Mouse (Mus musculus): ENCODE results near the gene Carmil3. TPM values are rescaled to one million over a fixed set of nuclear protein-coding genes. Genes with fewer than 3 reads are reported as not detected.
A peak's percentile ranks its signal among the peaks of the same experiment; 100 is the strongest.

The Carmil3 gene
- polyA plus RNA-seq, 1 experiment from 2014 or later = 3.3 TPM

DNA sequence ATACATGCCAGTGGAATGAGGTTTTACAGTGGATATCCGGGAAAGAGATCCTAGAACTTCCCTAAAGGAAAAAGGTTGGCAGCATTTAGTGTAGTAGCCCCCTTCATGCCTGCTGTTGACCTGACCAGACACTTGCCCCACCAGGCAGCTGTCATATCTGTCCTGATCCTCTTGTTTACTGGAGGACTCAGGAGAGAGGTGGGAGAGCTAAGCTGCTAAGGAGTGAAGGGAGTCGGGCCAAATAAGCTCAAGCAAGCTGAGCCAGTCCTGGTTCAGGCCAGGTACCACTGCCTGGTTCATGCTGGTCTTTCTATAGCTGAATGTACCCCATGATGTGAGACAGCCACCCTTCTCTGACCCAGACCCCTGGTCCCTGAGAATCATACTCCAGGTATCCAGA lies 36.2 kb downstream of the Carmil3 start:
- Histone ChIP-seq H3K27ac (no peak overlapping the region), H3K27me3 (ENCODE audit: insufficient read depth, poor library complexity, severe bottlenecking) (peaks cover 63% of the 10 kb centered on the region), H3K4me1 (peaks cover 12% of the 10 kb centered on the region), H3K4me3 (no peak overlapping the region), H3K9me3 (no peaks in the 10 kb centered on the region), H3K36me3 (no peaks in the 10 kb centered on the region)
- WGBS = 60% methylated on average over 2 of the region's 2 CpGs
- DNase-seq (ENCODE audit: low spot score) = no peak

DNA sequence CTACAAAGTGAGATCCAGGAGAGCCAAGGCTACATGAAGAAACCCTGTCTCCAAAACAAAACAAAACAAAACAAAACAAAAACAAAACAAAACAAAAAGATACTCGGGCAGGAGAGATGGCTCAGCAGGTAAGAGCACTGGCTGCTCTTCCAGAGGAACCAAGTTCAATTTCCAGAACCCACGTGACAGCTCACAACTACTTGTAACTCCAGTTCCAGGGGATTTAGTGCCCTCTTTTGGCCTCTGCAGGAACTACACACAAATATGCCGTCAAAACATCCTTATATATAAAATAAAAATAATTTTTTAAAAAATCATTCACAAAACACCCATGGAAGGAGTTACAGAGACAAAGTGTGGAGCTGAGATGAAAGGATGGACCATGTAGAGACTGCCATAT lies 37.5 kb downstream of the Carmil3 start:
- no peaks in the 10 kb centered on the region for H3K9me3 ChIP-seq
- peaks cover 12% of the 10 kb centered on the region for H3K4me1 ChIP-seq
- 15% methylated on average over 3 of the region's 3 CpGs for WGBS
- H3K27ac ChIP-seq = no peak overlapping the region
- H3K36me3 ChIP-seq = no peaks in the 10 kb centered on the region
- H3K27me3 ChIP-seq (ENCODE audit: insufficient read depth, poor library complexity, severe bottlenecking) = peaks cover 51% of the 10 kb centered on the region
- DNase-seq (ENCODE audit: low spot score) = no peak
- H3K4me3 ChIP-seq = no peak overlapping the region

DNA sequence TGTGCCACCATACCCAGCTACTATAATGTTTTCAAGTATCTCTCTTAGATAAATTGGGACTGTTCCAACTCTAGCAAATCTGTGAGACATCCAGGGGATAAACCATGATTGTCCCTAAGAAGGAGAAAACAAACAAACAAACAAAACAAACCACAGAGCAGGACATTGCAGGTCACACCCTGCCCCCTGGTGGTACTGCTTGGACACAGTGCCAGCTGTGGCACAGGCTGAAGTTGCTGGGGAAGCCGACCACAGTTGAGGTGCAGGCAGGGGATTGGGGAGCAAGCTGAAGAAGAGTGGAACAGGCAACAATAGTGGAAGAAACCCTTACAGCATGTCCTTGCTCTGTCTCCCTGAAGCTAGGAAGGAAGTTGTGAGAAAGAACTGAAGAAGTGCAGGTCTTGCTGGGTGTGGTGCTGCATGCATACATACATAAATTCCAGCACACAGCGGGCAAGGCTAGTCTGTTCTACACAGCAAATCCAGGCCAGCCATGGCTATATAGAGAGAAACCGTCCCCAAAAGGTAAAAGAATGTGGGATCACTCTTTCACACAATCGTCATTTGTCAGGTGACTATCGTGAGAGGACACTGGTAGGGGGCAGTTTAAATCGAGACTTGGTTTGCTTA lies 45.8 kb downstream of the Carmil3 start:
- no peak for DNase-seq (ENCODE audit: low spot score)
- no peaks in the 10 kb centered on the region for H3K36me3 ChIP-seq
- no peaks in the 10 kb centered on the region for H3K27me3 ChIP-seq (ENCODE audit: insufficient read depth, poor library complexity, severe bottlenecking)
- peaks cover 18% of the 10 kb centered on the region for H3K4me1 ChIP-seq
- no peak overlapping the region for H3K27ac ChIP-seq
- 41% methylated on average over 6 of the region's 6 CpGs for WGBS
- no peaks in the 10 kb centered on the region for H3K9me3 ChIP-seq
- H3K4me3 ChIP-seq = no peak overlapping the region

DNA sequence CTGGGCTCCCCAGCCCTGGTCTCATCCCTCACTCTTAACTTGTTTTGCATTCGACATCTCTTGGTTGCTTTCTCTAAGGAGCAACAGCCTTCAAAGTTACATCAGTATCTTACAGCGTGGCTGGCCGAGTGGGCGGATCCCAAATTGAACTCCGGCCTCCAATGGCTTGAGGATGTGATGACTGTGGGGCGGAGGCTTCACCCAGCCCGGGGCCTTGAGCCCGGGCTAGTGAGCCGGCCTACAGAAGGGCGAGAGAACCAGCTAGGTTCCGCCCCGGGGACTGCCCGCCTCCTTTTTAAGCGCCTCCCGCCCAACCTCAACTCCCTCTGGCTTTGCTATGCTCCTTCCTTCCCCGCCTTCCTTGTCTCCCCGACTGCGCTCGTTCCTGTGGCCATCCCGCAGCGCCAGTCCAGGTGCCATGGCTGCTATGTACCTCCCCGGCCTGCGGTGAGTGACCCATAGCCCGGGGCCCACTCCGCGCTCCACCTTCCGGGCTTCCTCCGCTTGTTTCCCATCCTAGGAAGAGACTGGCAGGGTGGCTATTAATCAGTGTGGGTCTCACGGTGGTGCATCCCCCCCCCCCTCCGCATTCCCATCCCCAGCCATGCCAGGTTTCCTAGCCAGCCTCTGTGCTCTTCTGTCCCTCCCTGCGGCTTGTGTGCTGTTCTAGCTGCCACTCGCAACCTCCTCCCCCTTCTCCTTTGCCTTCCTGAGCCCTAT lies 49.8 kb downstream of the Carmil3 start, which contains the start of gene Pck2:
Pck2 (plus strand) TSS at position 200 of the 720 bp plus-strand sequence.
- H3K4me3 ChIP-seq = peak within 1 kb of the TSS; percentile 75
- peaks cover 27% of the 10 kb centered on the region for H3K36me3 ChIP-seq
- H3K9me3 ChIP-seq = no peaks in the 10 kb centered on the region
- H3K27me3 ChIP-seq (ENCODE audit: insufficient read depth, poor library complexity, severe bottlenecking) = no peaks in the 10 kb centered on the region
- H3K27ac ChIP-seq = peak within 1 kb of the TSS; percentile 92
- under 1% methylated on average over 32 of the region's 32 CpGs for WGBS
- peaks cover 24% of the 10 kb centered on the region for H3K4me1 ChIP-seq
- DNase-seq (ENCODE audit: low spot score) = peak; percentile 96

DNA sequence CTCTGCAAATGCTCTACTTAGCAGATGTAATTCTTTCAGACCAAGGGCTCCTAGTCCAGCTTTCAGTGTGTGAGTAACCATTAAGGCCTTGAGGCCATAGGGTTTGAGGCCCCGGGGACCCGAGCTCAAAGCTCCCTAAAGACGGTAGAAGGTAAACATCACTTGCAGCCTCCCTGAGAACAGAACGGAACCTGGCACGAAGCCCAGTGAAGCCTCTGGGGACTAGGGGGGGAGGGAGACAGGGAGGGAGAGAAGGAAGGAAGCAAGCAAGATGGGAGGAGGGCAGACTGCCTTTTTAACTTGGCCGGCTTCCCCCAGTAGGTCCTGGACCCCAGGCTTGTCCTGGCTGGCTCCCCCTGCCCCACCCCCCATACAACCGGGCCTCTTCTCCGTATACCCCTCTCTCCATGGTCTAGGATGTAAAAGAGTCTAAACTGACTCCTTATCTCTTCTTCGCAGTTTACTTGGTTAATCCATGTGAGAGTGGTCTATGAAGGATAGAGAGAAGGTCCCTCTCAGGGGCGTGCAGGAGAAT lies 50.4 kb downstream of the Carmil3 start:
- peaks cover 31% of the 10 kb centered on the region for H3K36me3 ChIP-seq
- H3K9me3 ChIP-seq = no peaks in the 10 kb centered on the region
- DNase-seq (ENCODE audit: low spot score) = peak; percentile 86
- H3K4me3 ChIP-seq = peak overlapping the region; percentile 75
- H3K27ac ChIP-seq = peak overlapping the region; percentile 92
- no peaks in the 10 kb centered on the region for H3K27me3 ChIP-seq (ENCODE audit: insufficient read depth, poor library complexity, severe bottlenecking)
- peaks cover 24% of the 10 kb centered on the region for H3K4me1 ChIP-seq
- WGBS = 4% methylated on average over 10 of the region's 10 CpGs

DNA sequence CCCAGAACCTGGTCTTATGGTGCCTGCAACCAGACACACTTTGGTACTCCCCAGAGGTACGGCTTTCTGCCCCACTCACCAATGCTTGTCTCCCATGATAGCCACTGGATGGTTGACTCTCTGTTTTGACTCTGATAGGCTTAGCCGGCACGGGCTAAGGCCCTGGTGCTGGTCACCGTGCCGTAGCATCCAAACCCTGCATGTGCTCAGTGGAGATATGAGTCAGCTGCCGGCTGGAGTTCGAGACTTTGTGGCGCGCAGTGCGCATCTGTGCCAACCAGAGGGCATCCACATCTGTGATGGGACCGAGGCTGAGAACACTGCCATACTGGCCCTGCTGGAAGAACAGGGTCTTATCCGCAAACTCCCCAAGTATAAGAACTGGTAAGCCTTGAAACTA lies 51.8 kb downstream of the Carmil3 start:
- Histone ChIP-seq H3K4me1 (peaks cover 24% of the 10 kb centered on the region), H3K27me3 (ENCODE audit: insufficient read depth, poor library complexity, severe bottlenecking) (no peaks in the 10 kb centered on the region), H3K36me3 (peaks cover 45% of the 10 kb centered on the region), H3K27ac (no peak overlapping the region), H3K4me3 (no peak overlapping the region), H3K9me3 (no peaks in the 10 kb centered on the region)
- WGBS = 91% methylated on average over 12 of the region's 12 CpGs
- DNase-seq (ENCODE audit: low spot score) = no peak

DNA sequence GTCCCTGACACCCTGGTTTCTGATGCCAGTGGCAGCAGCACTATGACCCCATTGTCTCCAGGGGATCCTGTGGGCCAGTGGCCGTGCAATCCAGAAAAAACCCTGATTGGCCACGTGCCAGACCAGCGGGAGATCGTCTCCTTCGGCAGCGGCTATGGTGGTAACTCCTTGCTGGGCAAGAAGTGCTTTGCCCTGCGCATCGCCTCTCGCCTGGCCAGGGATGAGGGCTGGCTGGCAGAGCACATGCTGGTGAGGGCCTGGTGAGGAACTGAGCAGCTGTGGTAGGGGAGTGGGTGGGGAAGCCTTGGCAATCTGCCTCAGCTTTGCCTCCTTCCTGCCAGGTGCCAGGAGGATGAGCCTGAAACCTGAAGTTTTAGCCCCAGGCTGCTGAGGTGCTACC lies 53.9 kb downstream of the Carmil3 start:
- no peaks in the 10 kb centered on the region for H3K27me3 ChIP-seq (ENCODE audit: insufficient read depth, poor library complexity, severe bottlenecking)
- no peak overlapping the region for H3K27ac ChIP-seq
- H3K9me3 ChIP-seq = no peaks in the 10 kb centered on the region
- H3K36me3 ChIP-seq = peaks cover 66% of the 10 kb centered on the region
- H3K4me3 ChIP-seq = no peak overlapping the region
- WGBS = 83% methylated on average over 9 of the region's 9 CpGs
- peaks cover 24% of the 10 kb centered on the region for H3K4me1 ChIP-seq
- no peak for DNase-seq (ENCODE audit: low spot score)

DNA sequence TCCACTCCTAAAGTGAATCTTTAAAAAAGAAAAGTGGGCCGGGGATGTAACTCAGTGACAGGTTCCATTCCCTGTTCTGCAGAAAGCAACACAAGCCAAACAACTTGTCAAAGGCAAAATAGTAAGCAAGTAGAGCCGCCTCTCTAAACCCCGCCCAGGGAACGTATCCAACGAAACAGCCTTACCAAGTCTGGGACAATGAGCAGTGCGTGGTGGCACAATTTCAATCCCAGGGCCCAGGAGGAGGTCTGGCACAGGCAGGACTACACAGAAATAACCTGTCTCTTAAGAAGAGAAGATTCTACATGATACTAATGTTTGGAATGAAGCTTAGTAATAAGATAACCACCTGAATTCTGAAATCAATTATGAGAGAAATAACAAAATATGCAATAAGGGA lies 59.7 kb downstream of the Carmil3 start:
- no peaks in the 10 kb centered on the region for H3K9me3 ChIP-seq
- H3K27me3 ChIP-seq (ENCODE audit: insufficient read depth, poor library complexity, severe bottlenecking) = no peaks in the 10 kb centered on the region
- H3K27ac ChIP-seq = no peak overlapping the region
- 86% methylated on average over 6 of the region's 6 CpGs for WGBS
- H3K4me1 ChIP-seq = no peaks in the 10 kb centered on the region
- DNase-seq (ENCODE audit: low spot score) = no peak
- H3K4me3 ChIP-seq = no peak overlapping the region
- H3K36me3 ChIP-seq = peaks cover 48% of the 10 kb centered on the region

DNA sequence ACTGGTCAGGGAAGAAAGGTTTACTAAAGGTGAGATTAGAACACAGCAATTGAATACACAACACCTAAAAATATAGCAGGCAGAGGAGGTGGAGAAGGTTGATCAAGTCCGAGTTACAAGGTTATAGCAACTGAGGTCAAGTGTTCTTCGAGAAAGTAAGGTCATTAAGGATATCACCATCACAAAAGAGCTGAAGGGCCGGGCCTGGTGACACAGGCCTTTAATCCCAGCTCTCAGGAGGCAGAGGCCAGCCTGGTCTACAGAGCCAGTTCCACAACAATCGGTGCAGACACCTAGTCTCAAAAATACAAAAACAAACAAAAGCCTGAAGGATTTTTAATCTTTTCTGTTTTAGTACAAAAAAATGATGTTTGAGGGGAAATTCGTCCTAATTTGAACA lies 60.9 kb downstream of the Carmil3 start:
- WGBS = 73% methylated on average over 5 of the region's 5 CpGs
- no peak overlapping the region for H3K4me3 ChIP-seq
- H3K4me1 ChIP-seq = no peaks in the 10 kb centered on the region
- no peak for DNase-seq (ENCODE audit: low spot score)
- peaks cover 38% of the 10 kb centered on the region for H3K36me3 ChIP-seq
- no peak overlapping the region for H3K27ac ChIP-seq
- H3K9me3 ChIP-seq = no peaks in the 10 kb centered on the region
- H3K27me3 ChIP-seq (ENCODE audit: insufficient read depth, poor library complexity, severe bottlenecking) = no peaks in the 10 kb centered on the region

DNA sequence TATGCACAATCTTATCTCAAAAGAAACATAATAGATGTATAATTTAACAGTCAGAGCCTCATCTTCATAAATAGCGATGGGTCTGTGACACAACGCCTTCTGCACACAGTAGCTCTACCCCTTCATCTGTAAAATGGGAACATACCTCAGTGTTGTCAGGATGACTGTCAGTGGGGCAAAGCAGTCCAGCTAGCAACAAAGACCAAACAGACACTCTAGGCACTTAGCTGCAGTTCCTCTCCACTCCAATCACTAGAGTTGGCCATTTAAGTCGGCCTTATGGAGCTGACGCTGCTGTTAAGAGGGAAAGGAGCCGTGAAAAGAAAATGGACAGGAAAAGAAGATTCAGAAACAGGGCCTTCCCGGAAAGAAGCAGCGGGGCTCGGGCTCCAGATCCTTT lies 61.3 kb downstream of the Carmil3 start:
- no peak overlapping the region for H3K4me3 ChIP-seq
- DNase-seq (ENCODE audit: low spot score) = no peak
- H3K36me3 ChIP-seq = peaks cover 34% of the 10 kb centered on the region
- no peaks in the 10 kb centered on the region for H3K9me3 ChIP-seq
- no peak overlapping the region for H3K27ac ChIP-seq
- 84% methylated on average over 8 of the region's 8 CpGs for WGBS
- 0 out of 2 replicates have a peak, but pooled peaks cover 2% of the 10 kb centered on the region for H3K4me1 ChIP-seq
- no peaks in the 10 kb centered on the region for H3K27me3 ChIP-seq (ENCODE audit: insufficient read depth, poor library complexity, severe bottlenecking)

DNA sequence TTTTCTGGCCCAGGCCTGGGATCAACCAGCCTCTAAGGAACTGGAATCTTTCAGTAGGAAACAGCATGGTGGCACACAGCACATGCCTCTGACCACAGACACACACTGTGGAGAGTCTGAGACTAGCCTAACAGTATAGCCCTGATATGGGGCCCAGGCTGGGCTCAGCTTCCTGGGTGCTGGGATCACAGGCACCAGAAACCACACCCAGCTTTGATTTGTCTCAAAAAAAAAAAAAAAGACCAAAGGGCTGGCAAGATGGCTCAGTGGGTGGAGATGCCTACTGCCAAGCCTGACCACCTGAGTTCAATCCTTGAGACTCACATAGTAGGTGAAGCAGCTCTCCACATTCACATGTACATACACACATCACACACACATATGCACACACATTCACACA lies 64.2 kb downstream of the Carmil3 start:
- H3K9me3 ChIP-seq = no peaks in the 10 kb centered on the region
- H3K27ac ChIP-seq = no peak overlapping the region
- 0 out of 2 replicates have a peak, but pooled peaks cover 5% of the 10 kb centered on the region for H3K4me1 ChIP-seq
- no peak overlapping the region for H3K4me3 ChIP-seq
- H3K36me3 ChIP-seq = peaks cover 6% of the 10 kb centered on the region
- H3K27me3 ChIP-seq (ENCODE audit: insufficient read depth, poor library complexity, severe bottlenecking) = no peaks in the 10 kb centered on the region
- no peak for DNase-seq (ENCODE audit: low spot score)

DNA sequence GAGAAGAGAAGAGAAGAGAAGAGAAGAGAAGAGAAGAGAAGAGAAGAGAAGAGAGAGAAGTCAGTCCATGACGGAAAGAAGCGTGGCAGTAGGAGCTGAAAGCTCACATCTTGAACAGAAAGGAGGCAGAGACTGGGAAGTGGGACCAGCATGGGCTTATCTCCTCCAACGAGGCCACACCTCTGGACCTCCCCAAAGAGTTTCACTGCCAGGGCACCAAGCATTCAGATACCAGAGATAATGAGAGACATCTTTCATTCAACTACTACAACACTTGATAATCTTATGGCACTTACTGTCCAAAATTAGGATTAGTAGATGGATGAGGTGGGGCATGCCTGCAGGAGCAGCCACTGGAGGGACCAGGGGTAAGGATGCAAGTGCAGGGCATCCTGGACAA lies 65.3 kb downstream of the Carmil3 start:
- 54% methylated on average over 3 of the region's 3 CpGs for WGBS
- H3K9me3 ChIP-seq = no peaks in the 10 kb centered on the region

DNA sequence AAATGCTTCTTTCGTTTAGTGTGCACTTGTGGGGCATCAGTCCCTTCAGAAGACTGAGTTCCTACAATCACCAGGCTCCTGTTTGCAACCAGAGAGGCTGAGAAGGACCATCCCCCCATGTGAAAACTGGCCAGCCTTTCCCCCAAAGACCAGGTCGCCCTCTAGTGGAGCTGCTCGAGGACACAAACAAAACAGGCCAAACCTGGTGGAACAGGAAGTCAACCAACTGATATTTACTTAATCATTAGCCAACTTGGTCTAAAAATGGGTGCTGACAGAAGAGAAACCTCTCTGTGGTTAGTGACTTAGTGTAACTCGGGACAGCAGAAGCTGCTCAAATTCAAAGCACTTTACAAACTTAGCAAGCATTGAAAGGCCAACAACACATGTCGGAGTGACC lies 66.6 kb downstream of the Carmil3 start:
- no peaks in the 10 kb centered on the region for H3K36me3 ChIP-seq
- H3K4me1 ChIP-seq = peaks cover 16% of the 10 kb centered on the region
- WGBS = 29% methylated on average over 5 of the region's 5 CpGs
- DNase-seq (ENCODE audit: low spot score) = peak; percentile 89
- H3K27me3 ChIP-seq (ENCODE audit: insufficient read depth, poor library complexity, severe bottlenecking) = no peaks in the 10 kb centered on the region
- no peaks in the 10 kb centered on the region for H3K9me3 ChIP-seq
- no peak overlapping the region for H3K27ac ChIP-seq
- H3K4me3 ChIP-seq = no peak overlapping the region

More for the DNA sequence above, 65.3 kb downstream of the Carmil3 start:
- no peak for DNase-seq (ENCODE audit: low spot score)
- H3K27ac ChIP-seq = no peak overlapping the region
- H3K4me3 ChIP-seq = no peak overlapping the region
- H3K27me3 ChIP-seq (ENCODE audit: insufficient read depth, poor library complexity, severe bottlenecking) = no peaks in the 10 kb centered on the region
- peaks cover 5% of the 10 kb centered on the region; the same call in 1 of the 2 replicates for H3K4me1 ChIP-seq
- H3K36me3 ChIP-seq = no peaks in the 10 kb centered on the region
